Mouse (Mus musculus) monocyte, adult 5-6 weeks (primary cell): ENCODE results near the gene Olfr325. TPM values are rescaled to one million over a fixed set of nuclear protein-coding genes. Genes with fewer than 3 reads are reported as not detected.

Experiments
- ATAC-seq: fragments of 153-309, 156-312 bp; replicated peaks from 2 replicates; pipeline ENCODE4 v1.8.0; 2017; ENCODE audit warnings: mild to moderate bottlenecking; ENCODE audit not compliant: low TSS enrichment, insufficient number of reproducible peaks, severe bottlenecking, poor library complexity, low FRiP score
- total RNA-seq: library from RNA; stranded (forward); fragments of 200-1000, 200-491, 200-594 nt; gene quantifications from 3 replicates; pipeline ENCODE4 v1.2.3, GENCODE M21; 2017

The Olfr325 gene
- total RNA-seq, 1 experiment from 2014 or later: not detected

GRCm38 (mm10) chr11:58618369-58618768, 40.8 kb downstream of the Olfr325 start:
- ATAC-seq: no peak

- ATAC-seq: no peak
Observed at GRCm38 (mm10) chr11:58618793-58619192, 41.3 kb downstream of the Olfr325 start.

- ATAC-seq: no peak
Observed at GRCm38 (mm10) chr11:58626146-58626545, 48.6 kb downstream of the Olfr325 start.

- ATAC-seq: no peak
Observed at GRCm38 (mm10) chr11:58630401-58630800, 52.9 kb downstream of the Olfr325 start, which contains the start of gene Olfr323. TSS of gene Olfr323 (minus strand) at chr11:58630501.

Other genes starting within 250 kb of the Olfr325 start
- 33.9 to 39.8 TPM (median 36.0 TPM) in 3 replicates for gene Zfp672, start 247.4 kb upstream of the Olfr325 start, total RNA-seq
- gene Sh3bp5l, start 247.0 kb upstream of the Olfr325 start, total RNA-seq: 21.3 to 28.1 TPM (median 21.4 TPM) in 3 replicates
- gene Lypd8, start 198.7 kb upstream of the Olfr325 start, total RNA-seq: not detected in 3 replicates
- gene 1810065E05Rik, start 156.6 kb upstream of the Olfr325 start, total RNA-seq: not detected in 3 replicates
- not detected in 3 replicates for gene Gm12253, start 145.2 kb upstream of the Olfr325 start, total RNA-seq
- gene Lypd9, start 124.8 kb upstream of the Olfr325 start, total RNA-seq: not detected in 3 replicates
- gene Olfr30, start 115.5 kb upstream of the Olfr325 start, total RNA-seq: not detected in 3 replicates
- gene Olfr332, start 85.2 kb upstream of the Olfr325 start, total RNA-seq: not detected in 3 replicates
- not detected in 3 replicates for gene Olfr331, start 75.2 kb upstream of the Olfr325 start, total RNA-seq
- not detected in 3 replicates for gene Olfr330, start 42.9 kb upstream of the Olfr325 start, total RNA-seq
- not detected in 3 replicates for gene Olfr329-ps, start 31.3 kb upstream of the Olfr325 start, total RNA-seq
- gene Olfr328, start 22.1 kb upstream of the Olfr325 start, total RNA-seq: 0.43 TPM in 1 of 3 replicates, not detected in the others
- not detected in 3 replicates for gene Olfr224, start 7.2 kb upstream of the Olfr325 start, total RNA-seq
- gene Olfr324, start 17.4 kb downstream of the Olfr325 start, total RNA-seq: not detected in 3 replicates
- gene 2210407C18Rik, start 38.3 kb downstream of the Olfr325 start, total RNA-seq: not detected in 3 replicates
- gene Olfr323, start 52.8 kb downstream of the Olfr325 start, total RNA-seq: not detected in 3 replicates
- gene Trim58, start 62.7 kb downstream of the Olfr325 start, total RNA-seq: not detected in 3 replicates
- not detected in 3 replicates for gene Olfr322, start 81.1 kb downstream of the Olfr325 start, total RNA-seq
- gene Olfr320, start 103.4 kb downstream of the Olfr325 start, total RNA-seq: not detected in 3 replicates
- not detected in 3 replicates for gene Olfr319, start 121.4 kb downstream of the Olfr325 start, total RNA-seq
- not detected in 3 replicates for gene Olfr318, start 146.3 kb downstream of the Olfr325 start, total RNA-seq
- not detected in 3 replicates for gene Olfr317, start 161.5 kb downstream of the Olfr325 start, total RNA-seq
- not detected in 3 replicates for gene Olfr316, start 175.0 kb downstream of the Olfr325 start, total RNA-seq
- not detected in 3 replicates for gene Olfr315, start 195.5 kb downstream of the Olfr325 start, total RNA-seq
- not detected in 3 replicates for gene Olfr314, start 205.2 kb downstream of the Olfr325 start, total RNA-seq
- gene Fam183b, start 224.2 kb downstream of the Olfr325 start, total RNA-seq: not detected in 3 replicates
- not detected in 3 replicates for gene Olfr313, start 237.3 kb downstream of the Olfr325 start, total RNA-seq